Mouse (Mus musculus): Measurements from ENCODE around the gene Rnf40. TPM values are rescaled to one million over a fixed set of nuclear protein-coding genes. Genes with fewer than 3 reads are reported as not detected.
A peak's percentile ranks its signal among the peaks of the same experiment; 100 is the strongest.
"Not testable (repeated sequence)": the region's sequence is repeated elsewhere in the genome, so short reads cannot be mapped to it uniquely, and the experiment has no call there.

The Rnf40 gene
- total and polyA plus RNA-seq, 3 experiments = 49.5 to 75.1 TPM; not detected in 1

DNA sequence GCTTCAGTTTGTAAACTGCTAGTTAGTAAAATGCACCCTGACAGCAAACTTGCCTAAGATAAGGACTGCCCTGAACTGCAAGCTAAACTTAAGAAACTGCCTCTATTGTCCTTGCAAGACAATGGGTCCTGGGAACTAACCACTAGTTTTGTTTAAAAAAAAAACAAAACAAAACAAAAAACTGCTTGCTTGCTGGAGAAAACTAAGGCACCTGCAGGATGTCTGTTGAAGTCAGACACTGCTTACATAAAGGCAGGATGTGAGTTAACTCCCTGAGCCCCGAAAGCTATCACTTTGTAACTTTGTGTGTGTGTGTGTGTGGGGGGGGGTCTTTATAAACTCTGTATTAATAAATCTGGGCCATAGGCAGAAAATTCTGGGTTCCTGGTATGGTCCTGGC, 28.3 kb downstream of the Rnf40 start:
- TF ChIP-seq UBTF (IDR thresholded peaks at IDR 0.05; ENCODE audit: borderline replicate concordance, insufficient read depth, low read depth, low read length) (no peak), ZMIZ1 (IDR thresholded peaks at IDR 0.05; ENCODE audit: low read depth, low read length) (no peak), TBP (IDR thresholded peaks at IDR 0.05; ENCODE audit: low read depth, low read length) (no peak), TCF12 (IDR thresholded peaks at IDR 0.05; ENCODE audit: low read depth, low read length) (no peak), BHLHE40 (IDR thresholded peaks at IDR 0.05; ENCODE audit: borderline replicate concordance, low read depth, low read length) (no peak)
- Histone ChIP-seq H3K9ac (ENCODE audit: control insufficient read depth, low read depth, low read length, poor library complexity, severe bottlenecking) (no peak overlapping the region), H3K9me3 (replicated peaks; ENCODE audit: insufficient read depth, low read length) (no peaks in the 10 kb centered on the region), H3K4me3 (ENCODE audit: control insufficient read depth in 1 of 2, insufficient read depth in 1 of 2, low read depth in 2 of 2, low read length in 2 of 2) (no peak overlapping the region), H3K36me3 (ENCODE audit: control insufficient read depth in 1 of 2, insufficient read depth in 2 of 2, low read length in 2 of 2) (peaks cover 0 to 8% of the 10 kb centered on the region in 2 experiments; a peak in 2 of 4 replicates), H3K27me3 (ENCODE audit: control insufficient read depth in 1 of 2, insufficient read depth in 2 of 2, low read length in 2 of 2) (no peaks in the 10 kb centered on the region), H3K27ac (ENCODE audit: control insufficient read depth, low read depth, low read length) (no peak overlapping the region), H3K4me1 (ENCODE audit: control insufficient read depth in 1 of 2, insufficient read depth in 2 of 2, low read length in 2 of 2) (peaks cover 0 to 16% of the 10 kb centered on the region in 2 experiments; a peak in 3 of 4 replicates), H3K79me2 (ENCODE audit: control insufficient read depth, insufficient read depth, low read length, poor library complexity) (peaks cover 23% of the 10 kb centered on the region)
- no peak for DNase-seq (ENCODE audit: low read depth, low spot score)

DNA sequence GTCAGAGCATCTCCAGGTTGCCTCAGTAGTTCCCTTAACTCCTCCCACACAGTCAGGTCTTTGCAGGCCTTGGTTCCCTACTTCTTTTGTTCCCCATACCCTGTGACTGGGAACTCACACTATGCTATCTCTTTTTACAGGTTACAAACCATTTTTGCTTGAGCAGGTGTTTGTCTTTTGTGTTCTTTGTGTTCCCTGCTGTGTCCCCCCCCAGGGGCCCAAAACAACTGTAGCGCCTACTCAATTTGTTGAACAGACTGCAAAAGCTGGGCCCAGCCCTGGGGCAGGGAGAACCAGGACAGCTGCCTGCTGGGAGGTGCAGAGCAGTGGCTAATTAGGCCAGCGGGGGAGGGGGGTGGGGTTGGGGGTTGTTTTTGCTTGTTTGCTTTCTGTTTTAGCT, 29.4 kb downstream of the Rnf40 start:
- H3K9ac ChIP-seq (ENCODE audit: control insufficient read depth, low read depth, low read length, poor library complexity, severe bottlenecking) = peak overlapping the region; percentile 47

DNA sequence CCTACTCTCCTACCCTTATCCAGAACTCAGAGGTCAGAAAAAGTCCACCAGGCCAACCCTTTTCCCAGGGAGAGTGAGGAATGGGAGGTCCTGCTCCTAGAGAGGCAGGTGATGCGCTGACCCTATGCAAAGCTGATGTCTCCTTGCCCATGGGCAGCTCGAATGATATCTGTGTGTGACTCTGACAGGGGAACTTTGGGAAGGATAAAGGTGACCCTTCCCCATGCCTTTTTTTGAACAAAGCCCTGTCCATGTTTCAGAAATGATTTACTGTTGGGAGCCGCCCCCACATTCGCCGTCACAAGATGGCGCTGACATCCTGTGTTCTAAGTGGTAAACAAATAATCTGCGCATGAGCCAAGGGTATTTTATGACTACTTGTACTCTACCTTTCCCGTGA, 29.8 kb downstream of the Rnf40 start:
- Histone ChIP-seq H3K79me2 (ENCODE audit: control insufficient read depth, insufficient read depth, low read length, poor library complexity) (peaks cover 23% of the 10 kb centered on the region), H3K27ac (ENCODE audit: control insufficient read depth, low read depth, low read length) (peak overlapping the region; percentile 23; the same call in 1 of the 2 replicates), H3K4me1 (ENCODE audit: control insufficient read depth in 1 of 2, insufficient read depth in 2 of 2, low read length in 2 of 2) (peaks cover 0 to 16% of the 10 kb centered on the region in 2 experiments; a peak in 3 of 4 replicates), H3K4me3 (ENCODE audit: control insufficient read depth in 1 of 2, insufficient read depth in 1 of 2, low read depth in 2 of 2, low read length in 2 of 2) (peak overlapping the region; percentile 60 to 89), H3K9ac (ENCODE audit: control insufficient read depth, low read depth, low read length, poor library complexity, severe bottlenecking) (peak overlapping the region; percentile 47)
- not testable (repeated sequence) for H3K27me3 ChIP-seq (ENCODE audit: control insufficient read depth in 1 of 2, insufficient read depth in 2 of 2, low read length in 2 of 2); H3K36me3 ChIP-seq (ENCODE audit: control insufficient read depth in 1 of 2, insufficient read depth in 2 of 2, low read length in 2 of 2); H3K9me3 ChIP-seq (replicated peaks; ENCODE audit: insufficient read depth, low read length)
- peak; percentile 50 for DNase-seq (ENCODE audit: low read depth, low spot score)

More for the DNA sequence above, 29.4 kb downstream of the Rnf40 start:
- no peak for TF ChIP-seq POLR2A (IDR thresholded peaks at IDR 0.05; ENCODE audit: control insufficient read depth in 1 of 2, insufficient read depth in 1 of 2, low read depth in 1 of 2, low read length in 2 of 2, poor library complexity in 1 of 2)
- no peak for TF ChIP-seq CHD1 (IDR thresholded peaks at IDR 0.05; ENCODE audit: low read depth, low read length)
- TF ChIP-seq GATA1 (IDR thresholded peaks at IDR 0.05; ENCODE audit: low read depth, low read length) = no peak
- no peak for TF ChIP-seq MAZ (IDR thresholded peaks at IDR 0.05; ENCODE audit: low read depth, low read length)
- no peak for TF ChIP-seq ZKSCAN1 (IDR thresholded peaks at IDR 0.05; ENCODE audit: low read depth, low read length)
- TF ChIP-seq POLR2AphosphoS5 (IDR thresholded peaks at IDR 0.05; ENCODE audit: borderline replicate concordance, low read depth, low read length) = no peak
- TF ChIP-seq ETS1 (IDR thresholded peaks at IDR 0.05; ENCODE audit: low read depth, low read length) = no peak
- no peak for TF ChIP-seq MXI1 (IDR thresholded peaks at IDR 0.05; ENCODE audit: low read depth, low read length)
- TF ChIP-seq MEF2A (IDR thresholded peaks at IDR 0.05; ENCODE audit: extremely low read depth, insufficient replicate concordance, low read depth, low read length, poor library complexity, severe bottlenecking) = no peak
- TF ChIP-seq JUND (IDR thresholded peaks at IDR 0.05; ENCODE audit: low read depth, low read length) = no peak
- no peak for TF ChIP-seq RAD21 (IDR thresholded peaks at IDR 0.05; ENCODE audit: low read depth, low read length)
- TF ChIP-seq NRF1 (IDR thresholded peaks at IDR 0.05; ENCODE audit: insufficient read depth, low read depth, low read length, poor library complexity, severe bottlenecking) = no peak
- no peak for TF ChIP-seq CTCF (IDR thresholded peaks at IDR 0.05 in 2 of 3, conservative IDR thresholded peaks at IDR 0.05 in 1 of 3; ENCODE audit: control insufficient read depth in 1 of 3, insufficient read depth in 1 of 3, low read depth in 2 of 3, low read length in 3 of 3, poor library complexity in 1 of 3, severe bottlenecking in 1 of 3)
- TF ChIP-seq MAFK (IDR thresholded peaks at IDR 0.05; ENCODE audit: borderline replicate concordance, low read depth, low read length) = no peak
- Histone ChIP-seq H3K27ac (ENCODE audit: control insufficient read depth, low read depth, low read length) (peak overlapping the region; percentile 32), H3K9me3 (replicated peaks; ENCODE audit: insufficient read depth, low read length) (no peaks in the 10 kb centered on the region), H3K79me2 (ENCODE audit: control insufficient read depth, insufficient read depth, low read length, poor library complexity) (peaks cover 23% of the 10 kb centered on the region), H3K4me3 (ENCODE audit: control insufficient read depth in 1 of 2, insufficient read depth in 1 of 2, low read depth in 2 of 2, low read length in 2 of 2) (peak overlapping the region; percentile 60 to 89; a peak in 3 of 4 replicates), H3K27me3 (ENCODE audit: control insufficient read depth in 1 of 2, insufficient read depth in 2 of 2, low read length in 2 of 2) (no peaks in the 10 kb centered on the region), H3K4me1 (ENCODE audit: control insufficient read depth in 1 of 2, insufficient read depth in 2 of 2, low read length in 2 of 2) (peaks cover 0 to 16% of the 10 kb centered on the region in 2 experiments; a peak in 3 of 4 replicates), H3K36me3 (ENCODE audit: control insufficient read depth in 1 of 2, insufficient read depth in 2 of 2, low read length in 2 of 2) (peaks cover 0 to 8% of the 10 kb centered on the region in 2 experiments; a peak in 2 of 4 replicates)
- peak; percentile 37 for DNase-seq (ENCODE audit: low read depth, low spot score)
